Mouse (Mus musculus): Measurements from ENCODE around the gene Gm20888.
"Not testable (repeated sequence)": the region's sequence is repeated elsewhere in the genome, so short reads cannot be mapped to it uniquely, and the experiment has no call there.

Gm20888 gene

GRCm38 (mm10) chrY:70441582-70441981 is at the start of gene Gm20888:
Gene Gm20888, plus strand, starts transcription at chrY:70441882.
- DNase-seq (ENCODE audit: low read depth, low spot score): not testable (repeated sequence)
